Mouse (Mus musculus) lung, postnatal 14 days (tissue): Measurements from ENCODE around the gene Syne2.

ENCODE experiments used
- DNase-seq: peaks from one replicate; pipeline ENCODE4 v3.0.0; 2021

Syne2 gene

GRCm38 (mm10) chr12:75873546-75874235 is 55.8 kb downstream of the Syne2 start:
- no peak for DNase-seq

GRCm38 (mm10) chr12:75874287-75874994 is 56.5 kb downstream of the Syne2 start:
- DNase-seq, result no peak

GRCm38 (mm10) chr12:75879636-75880317 is 61.8 kb downstream of the Syne2 start:
- no peak for DNase-seq

- DNase-seq, result no peak
Measured at GRCm38 (mm10) chr12:75881554-75881953, 63.6 kb downstream of the Syne2 start.

- DNase-seq, result no peak
Measured at GRCm38 (mm10) chr12:75886161-75886560, 68.2 kb downstream of the Syne2 start.

- DNase-seq, result no peak
Measured at GRCm38 (mm10) chr12:75886946-75887345, 69.0 kb downstream of the Syne2 start.

GRCm38 (mm10) chr12:75888721-75889120 is 70.8 kb downstream of the Syne2 start:
- DNase-seq, result no peak

- no peak for DNase-seq
Measured at GRCm38 (mm10) chr12:75891206-75891605, 73.3 kb downstream of the Syne2 start.

- peak; percentile 28 for DNase-seq
Measured at GRCm38 (mm10) chr12:75893392-75893791, 75.5 kb downstream of the Syne2 start.

GRCm38 (mm10) chr12:75894316-75894997 is 76.5 kb downstream of the Syne2 start:
- DNase-seq, result no peak

GRCm38 (mm10) chr12:75894998-75895331 is 77.0 kb downstream of the Syne2 start:
- DNase-seq, result no peak

GRCm38 (mm10) chr12:75897793-75898192 is 79.9 kb downstream of the Syne2 start:
- DNase-seq, result no peak

GRCm38 (mm10) chr12:75901721-75902120 is 83.8 kb downstream of the Syne2 start:
- DNase-seq, result no peak

- DNase-seq, result no peak
Measured at GRCm38 (mm10) chr12:75904068-75904467, 86.1 kb downstream of the Syne2 start.

- DNase-seq, result no peak
Measured at GRCm38 (mm10) chr12:75905304-75905703, 87.4 kb downstream of the Syne2 start.

- DNase-seq, result no peak
Measured at GRCm38 (mm10) chr12:75908466-75908865, 90.5 kb downstream of the Syne2 start.

- no peak for DNase-seq
Measured at GRCm38 (mm10) chr12:75915694-75916093, 97.8 kb downstream of the Syne2 start.

GRCm38 (mm10) chr12:75918415-75918814 is 100.5 kb downstream of the Syne2 start:
- no peak for DNase-seq

- DNase-seq, result peak; percentile 37
Measured at GRCm38 (mm10) chr12:75918914-75919313, 101.0 kb downstream of the Syne2 start.

GRCm38 (mm10) chr12:75922900-75923299 is 105.0 kb downstream of the Syne2 start:
- no peak for DNase-seq

- no peak for DNase-seq
Measured at GRCm38 (mm10) chr12:75924852-75925251, 106.9 kb downstream of the Syne2 start.

GRCm38 (mm10) chr12:75927596-75927995 is 109.7 kb downstream of the Syne2 start:
- no peak for DNase-seq

- DNase-seq, result no peak
Measured at GRCm38 (mm10) chr12:75933561-75933960, 115.6 kb downstream of the Syne2 start.
